Mouse (Mus musculus) testis, postnatal 14 days (tissue): Measurements from ENCODE around the gene Sphk1.

ENCODE experiments used
- DNase-seq: peaks from one replicate; pipeline ENCODE4 v3.0.0; 2021; ENCODE audit warnings: low spot score

The Sphk1 gene

DNA sequence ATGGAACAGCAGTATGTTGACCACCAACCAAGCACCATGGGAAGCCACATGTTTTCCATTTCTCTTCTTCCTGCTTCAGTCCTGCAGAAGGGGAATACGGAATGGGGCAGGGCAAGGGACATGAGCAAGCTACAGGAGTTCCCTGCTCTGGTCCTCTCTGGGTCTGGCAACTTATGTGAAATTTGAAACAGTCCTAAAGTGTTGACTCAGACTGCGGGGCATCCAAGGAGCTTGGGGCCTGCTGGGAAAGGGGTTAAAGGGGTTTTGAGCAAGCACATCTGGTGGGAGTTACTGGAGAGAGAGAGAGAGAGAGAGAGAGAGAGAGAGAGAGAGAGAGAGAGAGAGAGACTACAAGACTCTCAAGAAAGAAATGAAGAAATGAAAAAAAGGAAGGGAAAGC is 22.0 kb upstream of the Sphk1 start:
- DNase-seq = no peak

DNA sequence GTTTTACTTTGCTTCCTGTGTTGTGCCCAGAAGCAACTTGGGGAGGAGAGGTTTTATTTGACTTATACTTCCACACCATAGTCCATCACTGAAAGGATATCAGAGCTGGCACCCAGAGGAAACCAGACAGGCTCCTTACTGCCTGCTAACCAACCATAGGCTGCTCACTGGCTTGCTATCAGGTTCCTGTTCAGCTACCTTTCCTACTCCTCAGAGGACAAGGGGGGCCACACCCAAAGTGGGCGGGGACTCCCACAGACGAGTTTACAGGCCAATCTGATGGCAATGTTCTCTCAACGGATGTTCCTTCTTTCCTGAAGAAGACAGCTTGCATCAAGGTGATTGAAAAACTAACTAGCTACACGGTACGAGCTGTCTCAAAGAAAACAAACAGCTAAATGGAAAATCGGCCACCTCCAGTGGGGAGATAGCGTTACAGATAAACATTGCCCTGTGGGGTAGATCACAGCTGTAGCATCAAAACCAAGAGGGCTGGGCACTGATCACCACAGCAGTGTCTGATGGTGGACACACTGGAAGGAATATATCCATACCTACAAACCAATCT is 19.3 kb upstream of the Sphk1 start:
- no peak for DNase-seq

DNA sequence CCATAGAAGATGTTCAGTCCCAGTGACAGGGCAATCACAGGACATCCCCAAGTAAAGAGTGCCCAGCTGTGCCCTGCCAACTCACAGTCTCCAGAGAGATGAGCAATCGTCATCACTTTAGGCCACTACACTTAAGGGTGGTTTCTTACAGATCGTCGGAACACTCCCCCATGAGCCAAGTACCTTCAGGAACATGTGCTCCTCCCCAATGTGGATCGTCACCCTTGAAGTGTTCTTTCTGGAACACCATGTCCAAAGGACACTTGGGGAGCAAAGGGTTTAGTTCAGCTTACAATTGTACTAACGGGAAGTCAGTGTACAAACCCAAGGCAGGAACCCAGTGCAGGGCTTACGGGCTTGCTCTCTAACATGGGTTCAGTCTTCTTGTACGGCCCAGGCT is 18.6 kb upstream of the Sphk1 start:
- DNase-seq = no peak

DNA sequence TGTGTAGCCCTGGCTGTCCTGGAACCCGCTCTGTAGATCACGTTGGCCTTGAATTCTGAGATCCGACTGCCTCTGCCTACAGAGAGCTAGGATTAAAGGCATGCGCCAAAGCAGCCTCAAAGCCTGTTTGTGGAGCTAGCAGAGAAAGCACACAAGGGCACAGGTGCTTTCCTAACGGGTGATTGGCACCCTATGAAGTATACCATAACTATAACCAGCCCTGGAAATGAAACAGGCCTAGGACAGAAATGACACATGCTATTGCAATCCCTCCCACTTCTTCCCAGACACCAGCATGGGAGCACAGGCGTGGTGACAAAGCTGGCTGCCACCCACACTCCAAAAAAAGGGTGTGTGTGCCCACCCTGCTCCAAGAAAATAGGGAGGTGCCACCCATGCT is 17.7 kb upstream of the Sphk1 start:
- no peak for DNase-seq

DNA sequence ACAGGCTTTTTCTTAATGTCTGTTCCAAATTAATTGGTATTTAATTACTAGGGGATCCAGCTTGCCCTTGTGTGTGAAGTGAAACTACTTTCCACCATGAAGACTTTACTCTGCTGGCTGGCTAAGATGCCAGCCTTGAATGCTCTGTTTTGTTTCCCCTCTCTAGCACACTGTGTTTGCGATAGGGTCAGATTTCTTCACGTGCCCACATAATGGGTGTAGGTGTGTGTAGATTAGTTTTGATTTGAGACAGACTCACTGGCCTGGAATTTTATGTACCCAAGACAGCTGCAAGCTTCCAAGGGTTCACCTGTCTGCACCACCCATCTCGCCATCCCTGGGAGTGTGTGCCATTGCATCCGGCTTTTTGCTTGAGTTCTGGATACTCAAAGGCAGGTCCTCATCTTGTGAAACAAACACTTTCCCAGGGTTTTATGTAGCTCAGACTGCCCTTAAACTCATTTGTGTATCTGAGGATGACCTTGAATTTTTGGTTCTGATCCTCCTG is 17.1 kb upstream of the Sphk1 start:
- no peak for DNase-seq

DNA sequence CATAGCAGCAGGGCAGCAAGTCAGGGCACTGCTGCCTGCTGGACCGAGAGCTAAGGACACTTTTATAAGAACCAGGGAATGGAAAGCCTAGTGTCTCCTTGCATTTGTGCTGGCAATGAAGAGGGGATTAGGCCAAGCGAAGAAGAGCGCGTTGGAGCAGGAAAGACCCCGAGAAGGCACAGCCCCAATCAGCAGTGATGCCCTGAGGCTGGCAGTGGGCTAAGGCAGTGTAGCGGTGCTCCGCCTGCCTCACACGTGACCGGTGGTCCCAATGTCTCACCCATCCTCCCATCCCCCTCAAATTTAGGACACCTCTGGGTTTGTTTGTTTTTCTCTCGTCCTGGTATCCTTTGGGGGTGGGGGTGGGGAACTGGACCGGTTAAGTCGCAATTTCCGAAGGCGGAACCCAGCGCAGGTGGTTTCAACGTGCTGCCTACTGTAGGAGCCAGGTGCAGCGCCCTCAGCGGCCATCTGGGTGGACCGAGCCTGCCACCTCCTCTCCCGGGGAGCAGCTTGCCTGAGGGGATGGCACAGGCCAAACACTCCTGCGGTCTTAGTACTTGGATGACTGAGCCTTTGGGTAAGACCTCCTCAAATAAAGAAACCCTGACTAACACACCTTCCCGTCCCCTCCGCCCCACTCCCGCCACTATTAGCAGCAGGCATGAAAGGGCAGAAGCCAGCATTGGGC is 15.2 kb upstream of the Sphk1 start:
- DNase-seq = no peak

DNA sequence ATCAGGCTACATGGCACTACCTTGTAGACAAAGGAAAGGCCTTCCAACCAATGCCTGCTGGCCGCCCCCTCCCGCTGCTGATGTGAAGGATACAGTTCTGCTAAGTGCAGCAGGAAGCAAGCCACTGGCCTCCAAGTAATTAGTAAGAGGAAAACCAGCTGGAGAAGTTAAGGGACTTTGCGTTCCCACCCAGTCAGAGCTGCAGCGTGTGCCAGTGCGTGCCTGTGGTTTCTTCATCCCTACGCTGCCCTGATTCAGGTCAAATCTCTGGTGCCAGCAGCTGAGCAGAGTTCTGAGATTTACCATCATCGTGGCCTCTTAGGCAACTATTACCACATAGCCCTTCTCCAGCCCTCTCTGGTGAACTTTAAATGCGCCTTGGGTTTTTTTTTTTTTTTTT is 12.2 kb upstream of the Sphk1 start:
- DNase-seq = no peak

DNA sequence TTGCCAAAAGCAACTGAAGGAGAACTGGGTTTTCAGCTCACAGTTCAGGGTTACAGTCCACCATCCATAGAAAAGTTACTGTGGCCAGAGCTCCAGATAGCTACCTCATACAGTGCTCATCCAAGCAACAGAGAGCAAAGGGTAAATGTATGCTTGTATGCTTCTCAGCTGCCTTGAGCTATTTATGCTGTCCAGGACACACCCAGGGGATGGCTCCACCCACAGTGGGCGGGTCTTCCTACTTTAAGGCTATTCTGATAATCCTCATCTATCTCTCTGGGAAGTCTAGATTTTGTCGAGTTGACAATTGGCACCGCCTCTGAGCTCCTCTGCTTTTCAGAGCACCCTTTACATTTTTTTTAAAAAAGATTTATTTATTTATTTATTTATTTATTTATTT is 9.6 kb upstream of the Sphk1 start:
- no peak for DNase-seq

DNA sequence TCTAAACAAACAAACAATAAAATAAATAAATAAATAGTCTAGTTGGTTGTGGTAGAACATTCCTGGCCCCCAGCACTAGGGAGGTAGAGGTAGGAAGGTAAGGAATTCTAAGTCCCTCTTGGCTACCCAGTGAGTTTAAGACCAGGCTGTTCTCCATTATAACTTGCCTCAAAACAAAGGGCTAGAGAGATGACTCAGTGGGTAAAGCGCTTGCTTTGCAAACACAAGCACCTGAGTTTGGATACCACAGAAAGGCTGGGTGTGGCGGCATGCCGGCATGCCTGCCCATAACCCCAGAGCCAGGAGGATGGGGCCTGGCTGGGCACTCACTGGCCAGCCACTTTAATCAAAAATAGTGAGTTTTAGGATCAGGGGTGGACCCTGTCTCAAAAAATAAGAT is 8.7 kb upstream of the Sphk1 start:
- no peak for DNase-seq

DNA sequence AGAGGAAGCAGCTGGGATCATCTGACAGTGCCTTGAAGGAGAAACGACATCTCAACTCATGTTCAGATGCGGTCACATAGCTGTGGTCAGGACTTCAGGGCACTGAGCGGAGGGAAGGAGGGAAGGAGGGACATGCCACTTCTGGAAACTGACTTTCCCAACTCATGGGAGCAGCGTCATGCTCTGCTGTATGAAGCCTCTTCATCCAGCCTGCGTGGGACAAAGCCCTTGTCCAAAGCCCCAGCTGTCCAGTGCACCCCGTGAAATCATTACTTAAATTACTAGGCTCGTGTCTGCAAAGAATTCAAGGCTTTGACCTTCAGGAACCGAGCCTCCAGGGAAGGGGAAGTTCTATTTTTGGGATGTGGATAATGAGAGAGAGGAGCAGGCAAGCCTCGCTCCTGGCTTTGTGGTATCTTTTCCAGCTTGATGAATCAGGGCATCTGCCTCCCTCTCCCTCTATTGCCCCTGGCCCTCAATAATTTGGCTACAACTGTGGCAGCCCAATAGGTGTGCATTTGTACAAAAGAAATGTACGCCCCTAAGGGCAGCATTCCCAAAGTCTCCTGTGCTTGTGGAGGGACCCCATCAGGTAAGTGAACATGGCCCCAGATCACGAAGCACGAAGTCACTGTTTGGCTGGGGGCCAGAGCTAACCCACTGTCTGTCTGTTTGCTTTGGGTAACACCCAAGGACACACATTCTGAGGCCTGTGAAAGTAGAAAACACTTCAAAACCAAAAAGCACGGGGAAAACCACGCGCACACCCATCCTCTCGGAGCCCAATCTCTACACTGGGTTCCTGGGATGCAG is 7.6 kb upstream of the Sphk1 start:
- no peak for DNase-seq

DNA sequence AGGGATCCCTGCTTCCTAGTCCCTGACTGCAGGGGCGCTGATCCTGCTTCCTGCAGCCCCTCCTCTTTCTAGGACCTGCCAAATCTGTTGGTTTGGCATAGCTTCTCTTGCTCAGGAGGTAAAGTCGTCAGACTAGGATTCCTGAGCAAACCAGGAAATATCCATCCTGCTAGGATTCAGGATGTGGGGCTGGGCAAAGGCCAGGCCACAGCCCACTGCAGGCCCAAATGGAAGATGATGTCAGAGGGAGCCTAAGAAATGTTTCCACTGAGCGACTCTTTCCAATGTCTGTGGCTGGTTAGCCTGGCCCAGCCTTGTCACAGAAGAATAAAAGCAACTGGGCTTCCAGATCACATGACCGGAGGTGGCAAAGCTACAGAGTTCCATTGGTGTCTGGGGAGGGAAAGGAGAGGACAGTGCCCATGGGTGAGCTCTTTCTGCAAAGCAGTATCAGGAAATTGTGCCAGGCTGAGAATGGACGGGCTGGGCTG is 7.0 kb upstream of the Sphk1 start:
- DNase-seq = no peak

DNA sequence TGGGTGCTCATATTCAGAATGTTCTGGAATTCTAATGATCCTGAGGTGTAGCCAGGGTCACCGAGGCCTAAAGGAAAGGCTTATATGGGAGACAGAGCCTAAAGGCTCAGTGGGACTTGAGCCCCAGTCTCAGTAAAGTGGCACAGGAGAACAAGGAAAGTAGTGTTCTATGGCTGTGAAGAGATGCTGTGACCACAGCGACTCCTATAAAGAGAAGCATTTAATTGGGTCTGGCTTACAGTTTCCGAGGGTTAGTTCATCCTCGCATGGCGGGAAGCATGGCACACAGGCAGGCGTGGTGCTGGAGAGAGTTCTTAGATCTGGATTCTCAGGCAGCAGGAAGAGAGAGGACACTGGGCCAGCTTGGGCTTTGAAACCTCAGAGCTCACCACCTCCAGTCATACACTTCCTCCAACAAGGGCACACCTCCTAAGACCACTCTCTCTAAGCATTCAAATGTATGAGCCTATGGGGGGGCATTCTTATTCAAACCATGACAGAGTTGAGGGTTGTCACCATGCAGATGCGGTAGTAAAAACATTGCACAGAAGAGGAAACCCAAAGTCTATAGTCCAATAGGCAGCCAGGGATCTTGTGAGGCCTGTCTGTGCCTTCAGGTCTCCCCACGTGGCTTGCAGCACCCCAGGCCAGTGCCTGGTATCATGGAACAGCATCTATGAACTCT is 1.9 kb upstream of the Sphk1 start:
- no peak for DNase-seq

DNA sequence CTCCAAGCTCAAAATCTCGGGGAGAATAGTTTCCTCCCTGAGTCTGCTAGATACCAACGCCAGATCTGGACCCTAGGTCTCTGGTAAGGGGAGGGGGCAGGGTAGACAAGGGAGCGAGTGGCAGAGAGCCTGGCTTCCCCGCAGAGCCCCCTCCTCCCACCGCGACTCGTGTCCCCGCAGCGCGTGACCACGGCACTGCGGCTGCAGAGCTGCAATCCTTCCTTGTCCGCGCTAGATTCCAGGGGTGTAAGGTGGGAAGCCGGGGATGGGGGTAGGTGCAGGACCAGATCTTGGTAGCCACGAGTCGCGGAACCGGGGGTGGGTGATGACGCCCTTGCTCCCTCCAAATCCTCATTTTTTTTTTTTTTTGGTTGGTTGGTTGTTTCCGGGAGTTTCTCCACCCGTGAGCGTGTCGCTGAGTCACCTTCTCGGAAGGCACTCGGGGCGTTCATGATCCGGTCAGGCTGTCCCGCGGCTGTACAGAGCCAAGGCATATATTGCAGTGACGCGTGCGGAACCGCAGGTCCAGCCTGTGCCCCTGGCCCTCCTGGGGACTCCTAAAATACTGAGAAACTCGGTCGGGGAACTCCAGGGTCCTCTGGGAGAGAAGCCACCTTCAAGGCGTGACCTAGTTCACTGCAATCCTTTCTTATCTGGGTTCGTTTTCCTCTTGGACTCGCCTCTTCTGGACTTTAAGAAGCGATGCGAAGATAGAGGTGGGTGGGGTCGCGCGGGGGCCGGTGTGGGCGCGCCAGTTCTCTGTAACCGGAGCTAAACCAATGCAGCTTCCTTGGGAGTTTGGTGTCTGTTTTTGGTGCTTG is 856 bp downstream of the Sphk1 start:
- no peak for DNase-seq

DNA sequence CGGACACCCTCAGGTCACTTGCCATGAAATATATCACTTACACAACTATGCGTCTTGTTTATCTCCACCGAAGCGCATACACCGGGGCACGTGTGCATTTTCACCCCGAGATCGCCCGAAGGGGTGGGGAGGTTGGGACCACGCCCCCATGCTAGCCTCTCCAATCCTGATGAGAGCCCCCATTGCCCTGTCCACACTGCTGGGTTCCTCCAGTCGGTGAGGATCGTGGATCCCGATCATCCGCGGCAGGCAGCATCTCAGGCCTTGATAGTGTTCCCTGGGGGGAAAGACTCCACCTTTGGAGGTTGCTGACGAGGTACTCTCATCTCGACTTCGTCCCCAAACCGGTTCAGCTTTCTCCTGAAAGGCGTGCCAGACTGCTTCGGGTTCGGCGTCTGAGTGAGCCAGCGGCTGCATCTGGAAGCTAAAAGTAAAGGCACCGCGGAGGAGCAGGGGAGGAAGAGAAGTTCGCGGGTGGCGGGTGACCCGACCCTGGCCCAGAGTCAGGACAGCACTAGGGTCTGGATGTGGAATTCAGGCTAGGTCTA is 1.6 kb downstream of the Sphk1 start:
- DNase-seq = peak; percentile 54

DNA sequence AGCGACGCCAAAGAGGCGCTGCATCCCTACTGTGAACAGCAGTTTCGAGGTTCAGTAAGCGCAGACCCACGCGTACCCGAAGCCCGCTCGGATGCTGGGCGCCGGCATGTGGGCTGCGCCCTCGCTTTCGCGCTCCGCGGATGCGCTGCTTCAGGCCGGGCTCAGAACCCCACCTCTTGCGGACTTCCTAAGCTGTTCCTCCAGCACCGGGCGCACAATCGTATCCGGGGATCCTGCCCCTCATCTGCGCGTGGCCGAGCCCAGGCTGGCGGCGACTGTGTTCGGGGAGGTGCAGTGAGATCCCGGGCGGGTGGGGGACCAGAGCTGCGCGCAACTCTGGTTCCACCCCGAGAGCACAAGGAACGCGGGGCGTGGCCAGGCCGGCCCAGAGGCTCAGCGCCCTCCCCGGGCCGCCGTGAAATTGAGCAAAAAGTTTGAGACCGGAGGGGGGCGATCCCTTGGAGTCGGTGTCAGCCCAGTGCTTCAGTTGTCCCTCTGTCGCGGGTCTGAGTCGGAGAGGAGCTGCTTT is 2.1 kb downstream of the Sphk1 start:
- DNase-seq = peak; percentile 76

DNA sequence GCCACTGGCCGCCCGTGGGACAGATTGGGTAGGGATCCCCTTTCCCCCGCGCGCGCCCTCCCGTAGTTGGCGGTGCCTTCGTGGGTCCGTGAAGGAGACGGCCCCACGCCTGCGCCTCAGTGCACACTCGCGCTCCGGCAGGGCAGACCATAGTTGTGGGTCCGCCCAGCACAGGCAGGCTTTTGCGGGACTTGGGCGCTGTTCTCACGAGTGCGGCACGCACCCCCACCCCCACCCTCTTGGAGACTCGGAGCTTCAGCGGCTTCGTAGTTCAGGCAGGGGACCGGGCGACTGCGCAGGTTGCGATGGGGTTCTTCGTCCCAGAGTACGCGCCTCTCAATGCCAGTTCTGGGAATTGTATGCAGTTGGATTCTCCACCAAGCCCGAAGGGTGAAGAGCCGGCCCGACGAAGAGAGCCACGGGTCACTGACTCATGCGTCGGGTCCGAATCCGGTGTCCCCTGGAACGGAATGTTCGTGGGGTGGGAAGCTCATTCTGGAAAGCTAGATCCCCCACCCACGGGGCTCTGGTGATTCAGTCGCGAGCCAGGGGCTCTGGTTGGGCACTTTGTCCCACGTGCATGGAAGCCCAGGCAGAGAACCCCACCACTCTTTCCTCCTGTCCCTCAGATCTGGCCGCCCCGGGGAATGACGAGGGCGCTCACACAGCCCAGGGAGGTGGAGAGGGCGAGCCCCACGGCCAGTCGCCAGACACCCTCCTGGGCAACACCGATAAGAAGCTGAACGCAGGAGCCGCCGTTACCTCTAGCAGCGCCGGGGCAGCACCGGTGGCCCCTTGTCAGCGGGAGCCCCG is 2.8 kb downstream of the Sphk1 start:
- DNase-seq = no peak

DNA sequence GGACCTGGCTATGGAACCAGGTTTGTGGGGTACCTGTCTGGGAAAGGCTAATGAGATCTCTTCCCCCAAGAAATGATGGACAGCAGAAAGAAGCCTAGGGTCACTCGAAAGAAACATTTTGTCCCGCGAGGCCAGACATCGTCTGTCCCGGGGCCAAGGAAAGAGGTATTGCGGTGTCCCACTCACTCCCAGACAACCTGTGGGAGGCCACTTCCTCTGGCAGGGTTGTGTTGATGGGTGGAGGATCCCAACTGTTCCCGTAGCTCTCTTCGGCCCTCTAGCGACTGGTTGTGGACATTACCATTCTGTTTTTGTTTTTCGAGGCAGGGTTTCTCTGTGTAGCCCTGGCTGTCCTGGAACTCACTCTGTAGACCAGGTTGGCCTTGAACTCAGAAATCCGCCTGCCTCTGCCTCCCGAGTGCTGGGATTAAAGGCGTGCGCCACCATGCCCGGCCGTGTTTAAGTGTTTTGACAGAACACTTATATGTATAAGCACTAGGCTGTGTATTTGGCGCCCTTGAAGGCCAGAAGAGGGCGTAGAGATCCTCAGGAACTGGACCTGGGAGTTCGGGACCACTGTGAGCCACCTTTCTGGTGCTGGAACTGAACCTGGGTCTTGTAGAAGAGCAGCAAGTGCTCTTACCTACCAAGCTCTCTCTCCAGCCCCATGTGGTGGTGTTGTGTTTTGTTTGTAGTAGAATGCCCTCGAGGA is 3.6 kb downstream of the Sphk1 start:
- peak; percentile 74 for DNase-seq

DNA sequence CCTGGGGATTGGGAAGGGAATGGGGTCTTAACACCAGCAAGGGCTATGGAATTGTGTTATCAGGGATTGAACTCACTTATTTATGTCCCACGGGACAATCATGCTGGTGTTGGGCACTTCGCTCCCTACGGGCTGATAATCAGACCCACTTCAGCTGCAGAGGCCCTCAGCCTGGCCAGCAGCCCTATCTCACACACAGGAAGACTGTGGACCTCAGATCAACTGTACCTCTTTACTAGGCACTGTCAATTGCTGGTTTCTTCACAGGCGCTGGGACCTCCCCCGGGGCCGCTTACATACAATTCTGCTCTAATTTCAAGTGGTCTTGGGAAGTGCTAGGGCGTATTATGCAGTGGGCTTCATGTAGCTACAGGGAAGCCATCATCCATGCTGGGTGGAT is 6.0 kb downstream of the Sphk1 start:
- no peak for DNase-seq

DNA sequence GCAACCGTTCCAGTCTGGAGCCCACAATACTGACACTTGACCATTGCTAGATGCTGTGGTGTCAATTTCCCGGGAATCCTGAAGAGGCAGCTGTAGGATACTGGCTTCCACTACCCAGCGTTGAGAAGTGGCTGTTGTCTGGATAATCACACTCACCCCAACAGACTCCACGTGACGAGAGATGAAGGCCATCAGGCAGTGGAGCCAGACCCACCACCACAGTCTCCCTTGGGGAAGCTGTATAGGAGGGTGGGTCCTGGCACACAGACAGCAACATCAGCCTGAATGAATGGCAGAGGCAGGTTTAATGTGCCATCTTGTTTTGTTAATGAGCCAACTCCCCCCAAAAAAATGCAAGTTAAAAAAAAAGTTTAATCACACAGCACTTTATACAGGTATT is 6.7 kb downstream of the Sphk1 start:
- no peak for DNase-seq
